Mouse (Mus musculus): ENCODE results near the gene Ccm2.

The Ccm2 gene

DNA sequence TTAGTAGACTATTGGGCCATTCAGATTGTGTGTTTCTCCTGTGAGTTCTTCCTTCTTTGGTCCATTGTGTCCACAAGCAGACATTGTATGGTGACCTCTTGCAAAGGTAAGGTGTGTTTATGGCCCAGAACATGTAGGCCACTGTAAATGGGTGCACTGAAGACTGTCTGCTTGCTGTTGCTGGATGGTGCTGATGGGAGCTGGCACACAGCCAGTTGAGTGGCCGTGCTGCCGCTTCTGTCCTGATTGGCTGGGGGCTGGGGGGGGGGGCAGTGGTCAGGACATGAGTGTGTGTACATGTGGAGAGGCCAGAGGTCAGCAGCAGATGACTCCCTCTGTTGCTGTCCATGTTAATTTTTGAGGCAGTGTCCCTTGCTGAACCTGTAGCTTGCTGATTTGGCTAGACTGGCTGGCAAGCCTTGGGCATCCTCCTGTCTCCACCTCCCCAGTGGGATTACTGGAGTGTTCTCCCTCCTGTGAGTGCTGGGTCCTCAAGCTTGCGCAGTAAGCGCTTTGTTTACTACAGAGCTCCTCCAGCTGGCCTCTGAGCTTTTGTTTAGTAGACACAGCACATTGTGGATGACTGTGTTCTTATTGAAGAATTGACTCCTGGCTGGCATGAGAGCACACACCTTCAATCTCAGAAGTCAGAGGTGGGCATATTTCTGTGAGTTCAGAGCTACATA lies 33.5 kb downstream of the Ccm2 start:
- no peak for DNase-seq (ENCODE audit: low read depth, low spot score)

DNA sequence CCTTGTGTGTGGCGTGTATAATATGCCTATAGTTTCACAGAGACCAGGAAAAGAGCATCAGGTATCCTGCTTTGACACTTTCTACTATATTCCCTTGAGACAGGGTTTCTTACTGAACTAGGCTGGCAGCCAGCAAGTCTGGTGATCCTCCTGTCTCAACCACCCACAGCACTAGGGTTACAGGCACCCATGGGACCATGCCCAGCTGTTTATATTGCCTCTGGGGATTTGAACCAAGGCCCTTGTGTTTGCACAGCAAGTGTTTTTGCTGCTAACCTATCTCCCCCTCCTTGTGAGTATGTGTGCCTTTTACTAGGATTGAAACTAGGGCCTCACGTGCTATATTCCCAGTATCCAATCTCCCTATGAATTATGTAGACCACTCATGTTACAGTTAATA lies 34.9 kb downstream of the Ccm2 start:
- no peak for DNase-seq (ENCODE audit: low read depth, low spot score)

DNA sequence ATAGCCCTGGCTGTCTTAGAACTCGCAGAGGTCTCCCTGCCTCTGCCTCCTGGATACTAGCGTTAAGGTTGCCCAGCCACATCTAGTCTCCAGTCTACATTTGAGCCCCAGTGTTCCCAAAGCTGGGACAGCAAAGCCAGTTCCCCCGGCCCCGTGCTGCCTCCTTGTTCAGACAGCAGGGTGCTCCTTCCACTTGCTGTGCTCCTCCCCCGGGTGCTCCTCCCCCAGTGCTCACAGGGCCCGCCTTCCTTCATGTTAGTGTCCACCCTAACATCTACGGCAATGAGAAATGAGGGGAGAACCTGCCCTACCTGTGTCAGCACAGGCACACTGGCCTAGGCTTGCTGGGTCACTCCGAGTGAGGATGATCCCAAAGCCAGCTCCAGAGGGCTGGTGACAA lies 39.1 kb downstream of the Ccm2 start:
- DNase-seq (ENCODE audit: low read depth, low spot score) = no peak

DNA sequence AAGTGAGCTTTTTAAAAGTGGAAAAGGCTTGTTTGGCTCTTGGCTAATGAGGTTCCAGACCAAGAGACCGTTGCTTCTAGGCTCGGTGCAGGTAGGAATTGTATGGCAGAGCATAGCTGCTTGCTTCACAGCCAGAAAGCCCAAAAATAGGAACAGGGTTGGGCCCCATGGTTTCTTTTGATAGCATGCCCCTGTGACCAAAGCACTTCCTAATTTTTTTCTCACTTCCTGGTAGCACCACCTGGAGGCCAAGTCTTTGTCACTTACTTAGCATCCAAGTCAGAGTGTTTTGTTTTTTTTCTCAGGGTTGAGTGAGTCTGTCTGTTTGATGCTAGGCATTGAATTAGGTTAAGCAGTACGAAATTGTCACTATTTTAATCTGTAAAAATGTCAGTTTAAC lies 40.0 kb downstream of the Ccm2 start:
- no peak for DNase-seq (ENCODE audit: low read depth, low spot score)

DNA sequence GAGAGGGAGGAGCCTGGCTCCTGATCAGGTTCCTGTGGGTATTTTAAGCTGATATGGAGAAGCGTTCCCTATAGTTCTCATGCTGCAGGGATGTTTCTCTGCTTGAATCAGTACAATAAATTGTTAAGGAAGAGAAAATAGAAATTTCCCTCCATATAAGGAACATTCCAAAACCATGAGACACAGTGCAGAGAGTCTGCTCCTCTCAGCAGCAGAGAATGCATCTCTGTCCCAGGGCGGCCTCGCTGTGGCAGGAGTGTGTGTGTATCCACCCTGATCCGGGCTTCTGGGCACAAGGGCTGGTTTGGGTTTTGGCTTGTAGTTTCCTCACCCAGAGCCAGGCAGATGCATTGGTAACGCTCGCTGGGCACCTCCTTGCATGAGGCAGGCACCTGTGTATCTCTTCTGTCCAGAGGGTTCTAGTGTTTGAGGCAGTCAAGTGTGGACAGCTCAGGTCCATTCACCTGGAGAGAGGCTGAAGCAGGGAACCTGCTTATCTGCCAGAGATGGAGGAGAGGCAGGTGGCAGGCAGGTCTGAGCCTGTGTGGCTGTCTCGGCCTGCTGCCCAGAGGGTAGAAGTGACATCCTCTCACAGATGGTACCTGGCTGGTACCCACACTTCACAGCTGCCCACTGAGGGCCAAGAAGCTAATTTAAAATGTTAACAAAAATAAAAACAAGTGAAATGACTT lies 40.7 kb downstream of the Ccm2 start:
- no peak for DNase-seq (ENCODE audit: low read depth, low spot score)

DNA sequence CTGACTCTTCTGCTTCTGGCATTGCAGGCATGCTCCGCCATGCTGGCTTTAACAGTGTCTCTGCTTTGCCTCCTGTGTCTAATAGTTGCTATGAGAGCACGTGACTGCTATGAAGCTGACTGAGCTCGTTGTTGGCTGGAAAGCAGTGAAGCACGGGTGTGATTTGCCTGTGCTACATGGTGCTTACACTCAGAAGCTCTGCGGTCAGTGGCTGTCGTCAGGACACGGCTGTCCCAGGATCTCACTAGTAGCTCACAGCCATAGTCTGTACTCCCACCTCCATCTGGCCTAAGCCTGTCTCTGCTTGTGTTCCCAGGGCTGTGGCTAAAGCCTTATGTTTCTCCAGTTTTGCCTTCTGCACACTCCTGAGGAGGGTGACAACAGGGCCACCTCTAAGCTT lies 41.6 kb downstream of the Ccm2 start:
- DNase-seq (ENCODE audit: low read depth, low spot score) = no peak

DNA sequence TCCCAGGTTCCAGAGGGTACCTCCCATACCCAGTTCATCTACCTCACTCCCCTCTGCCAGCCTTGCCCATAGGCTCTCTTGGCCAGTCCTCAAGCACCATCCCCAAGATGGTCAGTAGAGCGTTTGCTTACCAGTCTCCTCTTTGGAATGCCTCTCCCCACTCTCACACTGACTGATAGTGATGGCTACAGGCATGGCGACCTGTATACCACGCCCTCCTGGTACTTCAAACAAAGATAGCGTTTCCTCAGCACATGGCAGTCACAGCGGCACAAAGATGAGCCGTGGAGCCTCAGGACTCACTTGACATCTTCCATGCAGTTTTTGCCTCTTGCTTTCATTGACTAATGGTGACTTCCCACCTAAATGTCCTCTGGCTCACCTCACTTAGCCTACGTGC lies 43.2 kb downstream of the Ccm2 start:
- no peak for DNase-seq (ENCODE audit: low read depth, low spot score)

DNA sequence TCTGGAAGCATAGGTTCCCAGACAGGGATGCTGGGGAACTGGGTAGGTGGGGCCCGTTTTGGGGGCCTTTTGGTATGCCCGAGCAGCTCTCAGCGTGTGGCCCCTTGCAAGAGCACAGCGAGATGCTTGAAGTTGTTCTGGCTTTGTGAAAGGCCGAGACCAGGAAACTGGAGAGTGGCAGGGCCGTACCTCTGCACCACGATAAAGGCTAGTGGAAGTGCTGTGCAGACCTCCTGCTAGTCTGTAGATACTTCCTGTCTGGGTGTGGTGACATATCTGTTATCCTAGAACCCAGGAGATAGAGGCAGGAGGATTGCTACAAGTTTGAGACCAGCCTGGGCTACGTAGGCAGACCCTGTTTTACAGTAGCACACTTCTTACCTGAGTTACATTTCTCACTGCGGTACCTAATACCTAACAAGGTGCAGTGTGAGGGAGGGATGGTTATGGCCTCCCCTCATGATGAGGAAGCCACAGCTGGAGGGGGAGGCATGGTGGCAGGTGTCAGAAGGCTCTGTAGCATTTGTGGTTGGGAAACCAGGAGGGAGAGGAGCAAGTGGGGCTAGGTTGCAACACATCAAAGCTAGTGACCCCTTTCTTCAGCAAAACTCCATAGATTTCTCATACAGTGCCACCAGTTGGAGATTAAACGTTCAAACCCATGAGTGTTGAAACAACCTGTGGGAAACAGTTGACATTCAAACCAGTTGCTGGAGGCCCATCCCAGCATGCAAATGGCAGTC lies 44.4 kb downstream of the Ccm2 start:
- DNase-seq (ENCODE audit: low read depth, low spot score) = no peak

DNA sequence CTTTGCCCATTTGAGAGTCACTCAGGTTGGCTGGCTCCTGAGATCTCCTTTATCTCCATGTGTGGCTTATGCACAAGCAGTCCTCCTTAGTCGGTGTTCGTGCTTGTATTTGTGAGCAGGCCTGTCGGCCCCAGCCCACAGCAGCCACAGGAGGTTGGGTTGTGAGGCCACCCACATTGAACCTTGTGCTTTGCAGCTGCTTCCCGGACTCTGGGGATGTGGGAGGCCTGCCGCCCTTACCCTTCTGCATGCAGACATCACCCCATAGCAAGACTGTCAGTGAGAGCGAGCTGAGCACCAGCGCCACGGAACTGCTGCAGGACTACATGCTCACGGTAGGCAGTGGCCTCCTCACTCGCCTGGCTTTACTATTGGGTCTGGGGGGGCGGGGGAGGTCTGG lies 46.7 kb downstream of the Ccm2 start:
- DNase-seq (ENCODE audit: low read depth, low spot score) = no peak

DNA sequence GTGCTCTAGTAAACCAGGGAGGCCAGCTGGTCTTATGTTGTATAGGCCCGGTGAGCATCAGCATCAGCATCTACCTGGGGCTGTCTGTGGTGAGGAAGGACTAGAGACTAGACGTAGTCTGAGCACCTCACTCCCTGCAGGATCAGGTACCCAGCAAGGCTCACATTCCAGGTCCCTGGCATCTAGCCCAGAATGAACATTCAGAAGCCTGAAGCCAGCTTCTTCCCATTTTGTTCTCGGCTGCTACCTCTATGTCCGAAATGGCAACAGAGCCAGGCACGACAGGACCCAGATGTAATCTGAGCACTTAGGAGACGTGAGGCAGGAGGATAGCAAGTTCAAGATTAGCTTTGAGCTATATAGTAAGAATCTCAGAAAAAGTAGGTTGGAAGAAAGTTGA lies 48.2 kb downstream of the Ccm2 start:
- no peak for DNase-seq (ENCODE audit: low read depth, low spot score)

DNA sequence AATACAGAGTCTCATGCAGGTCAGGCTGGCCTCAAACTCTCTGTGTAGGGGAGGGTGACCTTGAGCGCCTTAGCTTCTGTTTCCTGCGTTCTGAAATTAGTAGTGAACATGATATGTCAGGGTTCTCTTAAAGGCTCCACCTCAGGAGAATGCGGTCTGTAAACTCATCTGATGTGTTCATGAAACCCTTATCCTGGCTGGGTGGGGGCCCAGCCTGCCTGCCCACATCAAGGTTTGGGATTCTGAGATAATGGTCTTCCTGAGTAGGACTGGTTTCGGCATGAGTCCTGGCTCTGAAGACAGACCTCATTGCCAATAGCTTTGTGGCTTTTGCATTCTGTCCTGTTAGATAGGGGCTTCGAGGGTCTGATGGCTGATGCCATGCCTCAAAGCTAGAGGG lies 48.7 kb downstream of the Ccm2 start:
- no peak for DNase-seq (ENCODE audit: low read depth, low spot score)

DNA sequence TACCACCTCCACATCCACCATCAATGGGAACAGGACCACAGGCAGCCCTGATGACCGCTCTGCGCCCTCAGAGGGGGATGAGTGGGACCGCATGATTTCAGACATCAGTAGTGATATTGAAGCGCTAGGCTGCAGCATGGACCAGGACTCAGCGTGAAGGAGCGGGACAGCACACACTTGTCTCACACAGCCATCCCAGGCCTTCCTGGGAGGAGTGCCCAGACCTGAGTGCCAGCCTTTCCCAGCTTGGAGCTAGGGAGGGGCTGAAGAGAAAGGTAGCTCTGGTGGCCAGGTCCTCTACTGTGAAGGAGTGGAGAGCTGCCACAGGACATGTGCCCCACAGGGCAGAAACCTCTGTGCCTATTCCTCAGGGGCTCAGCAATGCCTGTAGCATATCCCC lies 49.5 kb downstream of the Ccm2 start:
- no peak for DNase-seq (ENCODE audit: low read depth, low spot score)

DNA sequence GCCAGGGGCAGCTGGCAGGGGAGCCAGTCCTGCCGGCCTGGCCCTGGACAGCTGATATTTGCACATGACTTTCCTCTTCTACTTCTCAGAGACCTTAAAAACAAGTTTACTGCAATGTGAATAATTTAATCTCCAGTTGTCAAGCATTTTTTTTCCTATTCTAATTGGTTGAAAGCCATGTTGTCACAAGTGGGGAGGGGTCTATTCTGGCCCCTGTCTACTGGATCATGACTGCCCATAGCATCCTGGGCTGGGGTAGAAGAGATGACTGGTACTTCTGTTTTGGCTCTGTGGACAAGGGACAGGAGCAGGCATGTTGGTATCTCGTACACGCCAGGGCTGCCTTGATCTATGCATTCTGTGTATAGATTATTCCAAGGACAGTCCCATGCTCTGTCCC lies 49.9 kb downstream of the Ccm2 start:
- DNase-seq (ENCODE audit: low read depth, low spot score) = no peak

DNA sequence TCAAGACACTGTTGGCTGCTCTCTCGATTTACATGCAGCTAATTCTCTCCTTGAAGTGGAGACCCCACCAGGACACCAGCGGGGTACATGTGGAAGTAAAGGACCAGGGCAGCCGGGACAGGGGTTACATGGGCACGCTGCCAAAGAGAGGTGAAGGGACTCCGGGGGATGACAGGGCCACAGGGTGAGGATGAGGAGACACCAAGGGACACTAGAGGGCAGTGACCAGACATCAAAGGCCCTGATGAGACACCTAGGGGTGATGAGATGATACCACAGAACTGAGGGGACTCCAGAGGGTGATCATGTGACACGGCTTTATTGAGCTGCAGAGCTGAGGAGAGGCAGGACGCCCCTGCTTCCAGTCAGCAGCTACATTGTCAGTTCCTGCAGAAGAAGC lies 50.8 kb downstream of the Ccm2 start:
- DNase-seq (ENCODE audit: low read depth, low spot score) = no peak

DNA sequence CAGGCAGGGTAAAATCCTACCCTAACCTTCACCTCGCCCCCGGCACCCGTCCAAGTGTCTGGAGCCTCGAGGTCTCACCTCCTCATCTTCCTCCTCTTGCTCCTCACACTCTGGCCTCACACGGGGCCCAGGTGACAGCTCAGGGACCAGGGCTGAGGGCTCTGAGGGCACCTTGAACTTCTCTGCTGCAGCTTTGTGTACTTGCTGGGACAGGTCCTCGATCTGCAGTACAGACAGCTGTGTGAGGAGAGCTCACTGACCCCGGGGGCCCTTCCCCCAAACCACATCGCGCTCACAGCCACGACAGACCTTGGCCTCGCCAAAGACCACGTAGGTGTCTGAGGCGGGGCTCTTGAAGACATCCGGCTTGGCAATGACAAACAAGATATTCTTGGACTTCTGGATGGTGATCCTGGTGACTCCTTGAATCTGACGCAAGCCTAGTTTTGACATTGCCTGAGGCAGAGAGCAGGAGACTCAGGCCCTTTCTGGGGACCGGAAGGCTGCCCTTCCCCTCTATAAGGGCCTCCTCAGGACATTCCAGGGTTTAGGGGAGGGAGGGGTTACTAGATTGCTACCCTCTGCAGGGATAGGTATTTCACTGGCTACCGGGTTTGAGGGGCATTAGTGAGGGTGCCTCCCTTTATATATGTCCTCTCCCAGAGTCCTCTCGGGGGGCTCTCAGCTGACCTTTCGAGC lies 51.7 kb downstream of the Ccm2 start:
- DNase-seq (ENCODE audit: low read depth, low spot score) = no peak

DNA sequence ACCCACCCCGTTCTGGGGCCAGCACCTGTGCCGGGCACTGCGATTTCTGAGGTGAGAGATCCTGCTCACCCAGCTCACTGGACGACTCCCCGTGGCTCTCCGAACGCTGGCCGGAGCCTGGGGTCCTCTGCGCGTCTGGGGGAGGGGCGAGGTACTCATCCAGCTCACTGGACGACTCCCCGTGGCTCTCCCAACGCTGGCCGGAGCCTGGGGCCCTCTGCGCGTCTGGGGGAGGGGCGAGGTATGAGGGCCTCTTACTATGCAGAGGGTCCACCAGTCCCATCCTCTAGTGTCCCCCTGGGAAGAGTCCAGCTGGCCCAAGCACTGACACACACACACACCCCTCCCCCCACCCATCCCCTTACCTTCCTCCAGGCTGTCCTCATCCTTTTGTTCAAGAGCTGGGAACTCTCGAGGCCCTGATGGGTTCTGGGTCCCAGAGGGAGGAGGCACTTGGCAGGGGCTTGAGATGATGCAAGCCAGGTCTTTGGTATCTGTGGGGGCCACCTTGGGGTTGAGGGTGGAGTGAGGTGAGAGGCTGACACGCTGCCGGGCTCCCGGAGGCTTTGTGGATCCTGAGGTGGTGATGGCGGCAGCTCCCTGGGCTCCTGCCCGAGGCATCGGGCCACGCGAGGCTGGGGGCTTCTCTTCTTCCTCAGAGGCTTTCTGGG lies 52.5 kb downstream of the Ccm2 start:
- DNase-seq (ENCODE audit: low read depth, low spot score) = no peak

DNA sequence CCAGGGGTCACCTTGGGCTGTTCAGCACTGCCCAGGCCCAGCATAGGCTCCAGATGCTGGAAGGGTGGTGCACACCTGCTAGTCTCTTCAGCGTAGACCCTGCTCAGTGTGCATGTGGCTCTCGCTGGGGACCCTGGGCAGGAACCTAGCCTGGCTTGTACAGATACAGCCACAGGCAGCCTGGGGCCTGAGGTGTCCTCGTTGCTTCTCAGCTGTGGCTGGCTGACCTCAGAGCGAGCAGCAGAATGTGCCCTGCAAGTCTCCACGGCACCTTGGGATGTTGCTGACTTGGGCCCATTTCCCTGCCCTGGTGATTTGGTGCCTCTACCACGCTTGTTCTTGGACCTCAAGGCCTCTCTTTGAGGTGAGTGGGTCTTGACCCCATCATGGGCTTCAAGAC lies 53.1 kb downstream of the Ccm2 start:
- DNase-seq (ENCODE audit: low read depth, low spot score) = no peak

DNA sequence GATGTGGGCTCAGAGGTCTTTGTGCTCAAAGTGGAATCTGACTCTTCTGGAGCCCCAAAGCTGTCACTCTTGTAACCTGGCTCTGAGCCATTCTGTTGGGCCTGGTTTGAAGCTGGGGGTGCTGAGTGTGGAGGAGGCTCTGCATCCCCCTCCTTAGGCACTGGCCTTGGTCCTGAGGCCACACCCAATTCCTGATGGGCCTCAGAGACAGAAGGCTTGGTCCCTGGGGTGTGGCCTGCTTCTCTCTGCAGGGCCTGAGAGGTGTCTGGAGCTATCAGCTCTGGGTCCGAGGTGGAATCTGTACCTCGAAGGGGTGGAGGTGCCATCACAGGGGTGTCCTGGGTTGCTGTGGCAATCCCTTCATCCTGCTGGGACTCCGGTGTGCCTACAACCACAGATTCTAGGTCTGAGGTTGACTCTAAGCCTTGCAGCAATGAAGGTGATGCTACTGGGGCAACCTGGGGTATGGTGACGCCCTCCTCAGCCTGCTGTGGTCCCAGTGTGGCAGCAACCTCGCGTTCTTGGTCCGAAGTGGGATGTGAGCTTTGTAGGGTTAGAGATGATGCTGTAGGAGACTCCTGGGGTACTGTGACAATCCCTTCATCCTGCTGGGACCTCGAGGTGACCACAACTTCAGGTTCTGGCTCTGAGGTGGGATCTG lies 53.7 kb downstream of the Ccm2 start:
- DNase-seq (ENCODE audit: low read depth, low spot score) = no peak

DNA sequence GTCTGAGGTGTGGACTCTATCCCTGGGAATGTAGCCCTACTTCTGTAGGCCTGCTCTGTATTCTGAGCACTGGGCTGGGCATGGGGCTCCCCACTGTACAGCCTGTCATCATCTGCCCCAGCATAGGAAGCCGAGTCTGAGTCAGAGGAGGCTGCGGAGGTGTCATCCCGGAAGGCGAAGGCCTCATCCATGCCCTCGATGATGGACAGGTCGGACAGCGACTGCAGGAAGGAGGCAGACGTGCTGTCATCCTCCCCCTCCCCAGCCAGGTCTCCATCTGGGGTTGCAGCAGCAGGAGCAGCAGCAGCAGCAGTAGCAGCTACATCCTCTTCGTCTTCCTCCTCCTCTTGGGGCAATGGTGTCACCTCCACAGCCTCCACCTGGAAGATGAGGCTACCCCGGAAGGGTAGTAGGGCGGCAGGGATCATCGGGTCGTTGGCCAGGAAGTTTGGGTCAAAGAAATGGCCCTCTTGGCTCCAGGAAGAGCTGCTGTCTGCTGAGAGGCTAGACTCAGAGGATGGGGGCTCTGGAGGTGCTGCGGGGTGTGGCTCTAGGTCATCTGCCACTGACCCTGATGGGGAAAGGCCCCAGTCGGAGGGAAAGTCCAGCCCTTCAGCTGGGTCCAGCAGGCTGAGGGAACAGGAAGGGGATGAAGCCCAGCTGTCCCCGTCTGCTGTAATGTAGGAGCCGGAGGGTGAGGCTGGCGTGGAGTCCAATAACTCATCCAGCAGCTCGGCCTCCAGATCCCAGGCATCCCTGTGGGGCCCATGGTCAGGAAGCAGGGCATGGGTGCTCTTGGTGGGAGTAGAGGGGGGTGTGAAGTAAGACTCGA lies 55.2 kb downstream of the Ccm2 start:
- DNase-seq (ENCODE audit: low read depth, low spot score) = no peak

DNA sequence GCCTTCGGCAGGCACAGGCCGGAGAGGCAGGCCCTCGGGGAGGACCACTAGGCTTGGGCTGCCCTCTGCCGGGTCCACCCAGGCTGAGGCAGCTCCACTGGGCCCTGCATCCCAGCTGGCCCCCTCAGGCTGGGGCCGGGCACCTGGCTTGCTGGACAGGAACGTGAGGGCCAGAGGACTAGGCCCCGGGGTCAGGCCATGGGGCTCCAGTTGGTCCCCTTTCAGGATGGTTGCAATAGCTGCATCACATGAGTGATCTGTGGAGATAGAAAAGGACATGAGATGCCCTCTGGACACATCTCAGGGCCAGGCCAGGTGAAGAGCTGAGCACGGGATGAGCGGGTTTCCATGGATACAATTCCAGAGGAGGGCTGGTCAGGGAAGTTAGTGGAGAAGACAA lies 56.0 kb downstream of the Ccm2 start:
- no peak for DNase-seq (ENCODE audit: low read depth, low spot score)
